Mouse (Mus musculus): ENCODE results near the gene 2200002D01Rik.

GRCm38 (mm10) chr7:29202577-29202976, 45.7 kb downstream of the 2200002D01Rik start:
- TF ChIP-seq POLR2A (IDR thresholded peaks at IDR 0.05; ENCODE audit: low read depth, low read length): no peak
- TF ChIP-seq CTCF (conservative IDR thresholded peaks at IDR 0.05; ENCODE audit: insufficient read depth, insufficient read length, low read depth, low read length): no peak
